Mouse (Mus musculus): ENCODE measurements around the gene Ccdc184. TPM values are rescaled to one million over a fixed set of nuclear protein-coding genes. Genes with fewer than 3 reads are reported as not detected.

The Ccdc184 gene
- total RNA-seq (2012; rRNA removed), result not detected in 2 replicates
- under 1 TPM in 1 of 2 experiments, not detected in 1; 0.52 TPM for polyA plus RNA-seq (2012; ENCODE audit: insufficient read depth in 1 of 2, insufficient read length in 2 of 2, low read depth in 1 of 2, low replicate concordance in 2 of 2, missing spikeins in 1 of 2)

DNA sequence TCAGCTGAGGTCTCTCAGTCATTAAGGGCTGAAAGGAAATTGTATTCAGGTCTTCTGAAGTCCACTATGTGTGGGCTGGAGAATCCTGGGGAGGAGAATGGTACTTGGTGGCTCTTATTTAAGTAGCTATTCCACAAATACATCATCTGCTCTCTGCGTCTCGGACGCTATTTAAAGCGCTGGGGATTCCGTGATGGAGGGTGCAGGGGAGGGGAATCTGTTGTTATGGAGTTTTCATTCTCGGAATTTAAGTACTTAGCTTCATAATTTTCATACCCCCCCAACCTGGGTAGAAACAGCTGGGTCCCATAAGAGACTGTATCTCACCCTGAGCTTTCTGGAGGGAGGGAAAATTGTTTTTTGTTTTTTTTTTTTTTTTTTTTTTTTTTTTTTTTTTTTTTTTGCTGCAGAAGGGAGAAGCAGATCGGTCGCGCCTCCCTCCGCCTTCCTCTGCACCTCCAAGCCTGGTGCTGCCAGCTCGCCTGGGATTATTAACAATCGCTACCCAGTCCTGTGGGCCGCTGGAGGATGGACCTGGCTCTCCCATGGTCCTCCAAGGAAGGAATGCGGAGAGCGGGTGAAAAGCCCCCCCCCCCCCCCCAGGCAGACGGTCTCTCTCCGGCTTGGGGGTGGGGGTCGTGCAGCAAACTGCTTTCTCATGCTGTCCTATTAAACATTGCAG, at the start of gene Ccdc184:
Ccdc184 (plus strand) TSS at position 196 of the 682 bp plus-strand sequence.
- H3K4me3 ChIP-seq (ENCODE audit: control insufficient read depth in 1 of 2, insufficient read depth in 1 of 2, low read depth in 2 of 2, low read length in 2 of 2), result no peak within 1 kb of the TSS
- no peaks in the 10 kb centered on the region for H3K4me1 ChIP-seq (ENCODE audit: control insufficient read depth in 1 of 2, insufficient read depth in 2 of 2, low read length in 2 of 2)
- no peaks in the 10 kb centered on the region for H3K36me3 ChIP-seq (ENCODE audit: control insufficient read depth in 1 of 2, insufficient read depth in 2 of 2, low read length in 2 of 2)
- DNase-seq (ENCODE audit: low read depth, low spot score), result no peak
- H3K9ac ChIP-seq (ENCODE audit: control insufficient read depth, low read depth, low read length, poor library complexity, severe bottlenecking), result no peak within 1 kb of the TSS
- no peak within 1 kb of the TSS for H3K27ac ChIP-seq (ENCODE audit: control insufficient read depth, low read depth, low read length)
- no peaks in the 10 kb centered on the region for H3K9me3 ChIP-seq (replicated peaks; ENCODE audit: insufficient read depth, low read length)
- H3K27me3 ChIP-seq (ENCODE audit: control insufficient read depth in 1 of 2, insufficient read depth in 2 of 2, low read length in 2 of 2), result peaks cover 29 to 49% of the 10 kb centered on the region in 2 experiments
- TF ChIP-seq MAX (IDR thresholded peaks at IDR 0.05; ENCODE audit: low read length) (no peak), UBTF (IDR thresholded peaks at IDR 0.05; ENCODE audit: borderline replicate concordance, insufficient read depth, low read depth, low read length) (no peak)
- H3K79me2 ChIP-seq (ENCODE audit: control insufficient read depth, insufficient read depth, low read length, poor library complexity), result no peaks in the 10 kb centered on the region

DNA sequence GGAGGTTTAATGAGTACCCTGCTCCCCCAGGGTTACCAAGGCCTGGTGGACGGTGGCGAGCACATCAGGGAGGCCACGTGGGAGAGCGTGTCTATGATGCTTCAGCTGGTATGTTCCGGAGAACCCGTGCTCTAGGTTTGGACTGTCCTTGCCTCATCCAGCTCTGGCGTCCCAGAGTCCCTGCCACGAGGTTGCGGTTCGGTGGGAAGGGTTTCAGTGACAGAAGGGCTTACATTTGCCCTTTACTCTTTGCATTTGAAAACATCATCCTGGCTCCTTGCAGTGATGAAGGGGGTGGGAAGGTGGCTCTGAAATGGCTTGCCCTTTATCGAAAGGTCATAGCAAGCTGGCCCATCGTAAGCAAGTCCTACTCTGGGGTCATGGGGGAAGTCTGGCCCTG, 47.6 kb upstream of the Ccdc184 start:
- Histone ChIP-seq H3K9me3 (replicated peaks; ENCODE audit: insufficient read depth, low read length) (no peaks in the 10 kb centered on the region), H3K27ac (ENCODE audit: control insufficient read depth, low read depth, low read length) (no peak overlapping the region), H3K79me2 (ENCODE audit: control insufficient read depth, insufficient read depth, low read length, poor library complexity) (no peaks in the 10 kb centered on the region), H3K4me1 (ENCODE audit: control insufficient read depth in 1 of 2, insufficient read depth in 2 of 2, low read length in 2 of 2) (peaks cover 22% of the 10 kb centered on the region in 2 experiments), H3K27me3 (ENCODE audit: control insufficient read depth in 1 of 2, insufficient read depth in 2 of 2, low read length in 2 of 2) (no peaks in the 10 kb centered on the region), H3K9ac (ENCODE audit: control insufficient read depth, low read depth, low read length, poor library complexity, severe bottlenecking) (no peak overlapping the region), H3K36me3 (ENCODE audit: control insufficient read depth in 1 of 2, insufficient read depth in 2 of 2, low read length in 2 of 2) (peaks cover 19 to 50% of the 10 kb centered on the region in 2 experiments), H3K4me3 (ENCODE audit: control insufficient read depth in 1 of 2, insufficient read depth in 1 of 2, low read depth in 2 of 2, low read length in 2 of 2) (no peak overlapping the region)
- DNase-seq (ENCODE audit: low read depth, low spot score), result no peak
- TF ChIP-seq MAZ (IDR thresholded peaks at IDR 0.05; ENCODE audit: low read depth, low read length) (no peak), RAD21 (IDR thresholded peaks at IDR 0.05; ENCODE audit: low read depth, low read length) (no peak)

DNA sequence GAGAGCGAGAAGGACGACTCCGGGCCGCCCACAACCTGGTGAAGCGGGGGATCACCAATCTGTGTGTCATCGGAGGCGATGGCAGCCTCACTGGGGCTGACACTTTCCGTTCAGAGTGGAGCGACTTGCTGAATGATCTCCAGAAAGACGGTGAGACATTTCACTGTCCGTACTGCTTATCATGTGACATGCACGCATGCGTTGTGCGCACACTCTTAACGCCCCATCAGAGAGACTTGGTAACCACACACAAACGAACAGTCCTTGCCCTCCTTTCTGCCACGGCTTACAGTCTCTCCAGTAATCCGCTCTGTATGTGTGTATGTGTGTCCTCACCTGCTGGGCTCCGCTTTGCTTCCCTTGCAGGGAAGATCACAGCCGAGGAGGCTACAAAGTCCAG, 46.1 kb upstream of the Ccdc184 start:
- peaks cover 13 to 52% of the 10 kb centered on the region in 2 experiments for H3K36me3 ChIP-seq (ENCODE audit: control insufficient read depth in 1 of 2, insufficient read depth in 2 of 2, low read length in 2 of 2)
- no peaks in the 10 kb centered on the region for H3K79me2 ChIP-seq (ENCODE audit: control insufficient read depth, insufficient read depth, low read length, poor library complexity)
- H3K4me3 ChIP-seq (ENCODE audit: control insufficient read depth in 1 of 2, insufficient read depth in 1 of 2, low read depth in 2 of 2, low read length in 2 of 2), result no peak overlapping the region
- no peak overlapping the region for H3K9ac ChIP-seq (ENCODE audit: control insufficient read depth, low read depth, low read length, poor library complexity, severe bottlenecking)
- TF ChIP-seq BHLHE40 (IDR thresholded peaks at IDR 0.05; ENCODE audit: borderline replicate concordance, low read depth, low read length) (no peak), CHD2 (IDR thresholded peaks at IDR 0.05; ENCODE audit: low read length) (no peak), USF2 (IDR thresholded peaks at IDR 0.05; ENCODE audit: borderline replicate concordance in 1 of 2, insufficient read depth in 1 of 2, low read depth in 1 of 2, low read length in 2 of 2) (no peak), EP300 (IDR thresholded peaks at IDR 0.05; ENCODE audit: low read depth in 1 of 2, low read length in 2 of 2) (no peak), MEF2A (IDR thresholded peaks at IDR 0.05; ENCODE audit: extremely low read depth, insufficient replicate concordance, low read depth, low read length, poor library complexity, severe bottlenecking) (no peak), RAD21 (IDR thresholded peaks at IDR 0.05; ENCODE audit: low read depth, low read length) (no peak), NRF1 (IDR thresholded peaks at IDR 0.05; ENCODE audit: insufficient read depth, low read depth, low read length, poor library complexity, severe bottlenecking) (no peak), TBP (IDR thresholded peaks at IDR 0.05; ENCODE audit: low read depth, low read length) (no peak), NELFE (IDR thresholded peaks at IDR 0.05; ENCODE audit: low read depth, low read length) (no peak), POLR2A (IDR thresholded peaks at IDR 0.05; ENCODE audit: control insufficient read depth in 1 of 2, insufficient read depth in 1 of 2, low read depth in 1 of 2, low read length in 2 of 2, poor library complexity in 1 of 2) (no peak), JUND (IDR thresholded peaks at IDR 0.05; ENCODE audit: low read depth, low read length) (no peak), USF1 (IDR thresholded peaks at IDR 0.05; ENCODE audit: low read depth, low read length) (no peak), MAFK (IDR thresholded peaks at IDR 0.05; ENCODE audit: borderline replicate concordance, low read depth, low read length) (no peak)
- H3K27me3 ChIP-seq (ENCODE audit: control insufficient read depth in 1 of 2, insufficient read depth in 2 of 2, low read length in 2 of 2), result no peaks in the 10 kb centered on the region
- no peak overlapping the region for H3K27ac ChIP-seq (ENCODE audit: control insufficient read depth, low read depth, low read length)
- no peak for DNase-seq (ENCODE audit: low read depth, low spot score)
- no peaks in the 10 kb centered on the region for H3K9me3 ChIP-seq (replicated peaks; ENCODE audit: insufficient read depth, low read length)
- H3K4me1 ChIP-seq (ENCODE audit: control insufficient read depth in 1 of 2, insufficient read depth in 2 of 2, low read length in 2 of 2), result peaks cover 12 to 14% of the 10 kb centered on the region in 2 experiments

Data from MEL (cell line).